Mouse (Mus musculus) cerebellum, postnatal 14 days (tissue): ENCODE measurements around the gene 1700003E16Rik.

Experiments
- DNase-seq, 2 experiments: peaks; one replicate each; pipeline ENCODE4 v3.0.0; 2021; ENCODE audit warnings: mixed read lengths in 2 of 2

The 1700003E16Rik gene

DNA sequence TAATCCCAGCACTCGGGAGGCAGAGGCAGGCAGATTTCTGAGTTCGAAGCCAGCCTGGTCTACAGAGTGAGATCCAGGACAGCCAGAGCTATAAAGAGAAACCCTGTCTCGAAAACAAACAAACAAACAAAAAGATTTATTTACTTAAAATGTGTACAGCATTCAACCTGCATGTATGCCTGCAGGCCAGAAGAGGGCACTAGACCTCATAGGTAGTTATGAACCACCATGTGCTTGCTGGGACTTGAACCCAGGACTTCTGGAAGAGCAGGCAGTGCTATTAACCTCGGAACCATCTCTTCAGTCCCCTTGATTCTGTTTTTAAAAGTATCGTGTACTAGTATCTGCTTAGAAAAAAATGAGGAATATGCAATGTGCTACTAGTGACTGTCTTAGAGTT, 28.8 kb upstream of the 1700003E16Rik start:
- DNase-seq = no peak

- peak in 1 of 2 experiments; percentile 31 for DNase-seq
Measured at GRCm38 (mm10) chr6:83131469-83132034, 24.7 kb upstream of the 1700003E16Rik start.

DNA sequence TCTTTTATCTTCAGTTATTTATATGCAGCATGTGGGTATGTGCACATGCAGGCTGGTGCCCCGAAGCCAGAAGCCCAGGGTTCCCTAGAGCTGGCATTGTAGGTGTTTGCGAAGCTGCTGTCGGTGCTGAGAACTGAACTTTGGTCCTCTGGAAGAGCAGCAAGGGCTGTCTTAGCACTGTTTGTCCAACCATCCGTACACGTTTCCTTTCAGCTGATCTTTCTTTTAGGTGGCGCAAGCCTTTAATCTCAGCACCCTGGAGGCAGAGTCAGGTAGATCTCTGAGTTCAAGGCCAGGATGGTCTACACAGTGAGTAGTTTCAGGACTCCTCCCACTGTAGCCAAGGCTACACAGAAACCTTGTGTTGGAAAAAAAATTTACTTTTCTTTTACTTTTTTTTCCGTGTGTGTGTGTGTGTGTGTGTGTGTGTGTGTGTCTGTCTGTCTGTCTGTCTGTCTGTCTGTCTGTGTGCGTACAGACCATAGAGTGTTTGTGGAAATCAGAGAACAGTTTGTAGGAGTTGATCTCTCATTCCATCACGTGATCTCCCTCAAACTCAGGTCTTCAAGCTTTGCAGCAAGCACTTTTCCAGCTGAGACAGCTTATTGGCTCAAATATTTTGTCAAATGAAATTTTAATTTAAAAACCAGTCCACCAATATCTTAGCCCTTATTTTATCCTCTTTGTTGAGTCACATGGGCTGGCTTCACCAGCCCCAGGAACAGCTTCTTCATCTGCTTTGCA, 23.9 kb upstream of the 1700003E16Rik start:
- no peak for DNase-seq

DNA sequence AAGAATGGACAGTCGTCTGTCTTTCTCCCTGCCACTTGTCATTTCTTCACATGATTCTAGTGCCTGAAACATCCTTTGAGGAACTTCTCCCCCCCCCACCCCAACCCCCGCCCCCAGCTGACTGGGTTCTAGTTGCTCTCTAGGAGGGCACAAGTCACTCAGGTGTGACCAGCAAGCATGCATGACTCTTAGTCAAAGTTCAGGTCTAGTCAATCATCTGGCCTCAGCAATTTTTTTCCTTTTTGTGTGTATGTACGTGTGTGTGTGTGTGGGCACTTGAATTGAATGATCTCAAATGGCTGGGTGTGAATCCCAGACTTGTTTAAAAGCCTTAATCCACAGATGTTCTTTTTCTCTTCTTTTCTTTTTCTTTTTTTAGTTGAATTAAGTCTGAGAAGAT, 22.0 kb upstream of the 1700003E16Rik start:
- no peak for DNase-seq

DNA sequence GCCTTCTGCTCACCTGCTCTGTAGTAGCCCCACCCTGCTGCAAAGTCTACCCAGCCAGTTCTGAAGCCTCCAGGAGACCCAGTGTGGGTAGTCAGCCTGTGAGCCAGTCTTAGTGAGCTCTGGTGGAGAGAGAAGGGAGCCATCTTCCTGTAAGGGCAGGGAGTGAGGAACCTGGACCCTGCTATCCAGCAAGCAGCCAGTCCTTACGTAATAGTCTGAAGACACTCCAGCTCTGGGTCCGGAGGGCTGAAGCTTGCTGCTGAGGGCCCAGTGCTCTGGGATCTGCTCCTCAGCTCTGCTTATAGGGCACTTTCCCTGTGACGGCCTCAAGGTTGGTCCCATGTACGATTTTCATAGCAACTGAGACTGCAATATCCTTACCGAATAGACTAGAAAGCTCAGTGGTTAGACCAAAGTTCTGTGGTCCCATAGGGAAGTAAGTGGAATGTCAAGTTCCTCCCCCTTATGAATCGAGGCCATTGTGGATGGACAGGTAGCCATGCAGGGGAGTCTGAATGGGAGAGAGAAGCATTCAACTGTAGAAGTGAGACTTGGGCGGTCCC, 21.2 kb upstream of the 1700003E16Rik start, which contains the start of gene Rtkn:
Gene Rtkn, plus strand, starts transcription at position 513 of the 563 bp plus-strand sequence.
- DNase-seq = no peak

- DNase-seq = no peak
Measured at GRCm38 (mm10) chr6:83135571-83136161, 20.5 kb upstream of the 1700003E16Rik start.

- DNase-seq = no peak
Measured at GRCm38 (mm10) chr6:83136291-83136880, 19.8 kb upstream of the 1700003E16Rik start.

GRCm38 (mm10) chr6:83136881-83137575, 19.2 kb upstream of the 1700003E16Rik start:
- DNase-seq = peak in 1 of 2 experiments; percentile 38

- peak in 1 of 2 experiments; percentile 53 for DNase-seq
Measured at GRCm38 (mm10) chr6:83137576-83137950, 18.6 kb upstream of the 1700003E16Rik start.

DNA sequence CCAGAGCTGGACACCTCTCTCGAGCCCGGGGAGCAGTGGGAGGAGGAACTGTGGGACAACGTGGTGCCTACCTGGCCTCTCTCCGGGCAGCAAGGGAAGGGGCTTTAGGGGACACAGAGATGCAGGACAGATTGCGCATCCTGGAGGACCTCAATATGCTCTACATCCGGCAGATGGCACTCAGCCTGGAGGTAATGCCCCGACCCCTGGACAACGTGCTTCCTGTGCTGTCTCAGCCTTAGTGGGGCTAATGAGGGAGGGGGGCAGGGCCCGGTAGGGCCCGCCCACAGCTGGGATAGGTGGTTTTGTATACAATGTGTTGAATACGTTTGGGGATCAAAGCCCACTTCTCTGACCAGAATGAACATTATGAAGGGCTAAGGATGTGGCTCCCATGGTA, 18.1 kb upstream of the 1700003E16Rik start:
- DNase-seq = no peak

DNA sequence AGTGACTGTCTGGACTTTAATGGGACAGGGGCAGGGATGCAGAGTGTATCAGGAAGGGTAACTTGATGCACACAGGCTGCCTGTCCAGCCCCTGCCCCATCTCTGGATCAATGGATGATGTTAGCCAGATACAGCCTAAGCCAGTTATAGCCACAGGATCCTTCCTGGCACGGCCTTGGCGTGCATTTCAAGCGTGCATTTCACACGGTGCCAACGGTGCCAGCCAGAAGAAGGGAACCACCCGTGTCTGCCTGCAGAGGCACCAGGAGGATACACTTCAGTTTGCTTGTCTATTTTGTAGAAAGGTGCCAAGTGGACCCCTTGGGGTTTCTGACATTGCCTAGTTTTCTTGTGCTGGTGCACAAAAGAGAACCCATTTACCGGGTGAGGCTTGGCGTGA, 16.2 kb upstream of the 1700003E16Rik start:
- DNase-seq = no peak

GRCm38 (mm10) chr6:83141636-83142035, 14.6 kb upstream of the 1700003E16Rik start:
- DNase-seq = peak in 1 of 2 experiments; percentile 47

- DNase-seq = no peak
Measured at GRCm38 (mm10) chr6:83142211-83142731, 13.9 kb upstream of the 1700003E16Rik start.

GRCm38 (mm10) chr6:83142886-83143285, 13.3 kb upstream of the 1700003E16Rik start:
- DNase-seq = no peak

- no peak for DNase-seq
Measured at GRCm38 (mm10) chr6:83145209-83145608, 11.0 kb upstream of the 1700003E16Rik start.

- DNase-seq = no peak
Measured at GRCm38 (mm10) chr6:83145805-83146204, 10.4 kb upstream of the 1700003E16Rik start.

GRCm38 (mm10) chr6:83147280-83147679, 8.9 kb upstream of the 1700003E16Rik start:
- no peak for DNase-seq

- peak in 1 of 2 experiments; percentile 51 for DNase-seq
Measured at GRCm38 (mm10) chr6:83151721-83152120, 4.5 kb upstream of the 1700003E16Rik start.

DNA sequence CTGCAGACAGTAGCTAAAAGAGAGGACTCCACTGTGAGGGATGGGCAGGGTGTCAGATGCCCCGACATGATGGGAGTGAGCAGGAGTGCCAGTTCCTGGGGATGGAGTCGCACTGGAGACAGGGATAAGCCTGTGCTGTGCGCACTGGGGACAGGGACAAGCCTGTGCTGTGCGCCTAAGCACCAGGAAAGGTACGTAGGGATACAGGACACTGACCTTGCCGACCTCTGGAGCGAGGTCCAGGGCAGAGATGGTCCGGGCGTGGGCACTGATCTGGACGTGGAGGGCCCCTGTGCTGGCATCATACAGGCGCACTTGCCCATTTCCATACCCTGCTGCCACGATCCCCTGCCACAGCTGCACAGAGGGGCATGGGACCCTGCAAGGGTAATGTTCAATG, 3.2 kb upstream of the 1700003E16Rik start:
- no peak for DNase-seq

- DNase-seq = no peak
Measured at GRCm38 (mm10) chr6:83153485-83153884, 2.7 kb upstream of the 1700003E16Rik start.

DNA sequence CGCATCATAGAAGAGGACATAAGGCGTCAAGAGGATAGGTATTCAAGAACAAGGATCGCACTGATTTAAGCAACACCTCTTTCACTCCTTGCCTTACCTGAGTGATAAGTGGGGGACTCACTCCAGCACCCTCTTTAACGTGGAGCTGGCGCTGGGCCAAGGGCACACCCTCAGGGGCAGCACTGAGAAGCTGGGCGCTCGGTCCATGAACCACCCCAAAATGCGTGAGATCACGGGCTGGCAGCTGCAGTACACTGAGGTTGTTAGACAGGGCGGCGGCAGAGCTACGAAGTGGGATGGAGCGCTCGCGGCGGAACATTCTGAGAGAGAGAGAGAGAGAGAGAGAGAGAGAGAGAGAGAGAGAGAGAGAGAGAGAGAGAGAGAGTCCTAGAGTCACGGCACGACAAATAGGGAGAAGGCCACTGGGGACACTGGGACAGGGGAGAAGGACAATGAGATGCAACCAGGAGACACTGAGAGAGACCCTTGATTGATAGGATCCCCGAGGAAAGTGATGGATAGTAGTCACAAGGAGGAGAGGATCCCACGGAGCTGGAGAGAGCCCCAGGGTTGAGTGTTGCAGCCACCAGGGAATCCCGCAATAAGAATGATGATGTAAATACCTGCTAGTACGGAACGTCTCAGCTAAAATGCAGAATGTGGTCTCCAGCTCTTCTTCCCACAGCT, 509 bp upstream of the 1700003E16Rik start:
- DNase-seq = peak; percentile 33 to 68

DNA sequence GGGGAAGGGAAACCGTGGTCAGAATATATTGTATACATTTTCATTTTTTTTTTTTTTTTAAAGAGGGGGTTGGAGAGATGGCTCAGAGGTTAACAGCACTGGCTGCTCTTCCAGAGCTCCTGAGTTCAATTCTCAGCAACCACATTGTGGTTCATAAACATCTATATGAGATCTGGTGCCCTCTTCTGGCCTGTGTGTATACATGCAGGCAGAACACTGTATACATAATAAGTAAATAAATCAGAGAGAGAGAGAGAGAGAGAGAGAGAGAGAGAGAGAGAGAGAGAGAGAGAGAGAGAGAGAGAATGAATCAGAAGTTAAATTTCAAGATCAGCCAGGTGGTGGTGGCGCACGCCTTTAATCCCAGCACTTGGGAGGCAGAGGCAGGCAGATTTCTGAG, 3.3 kb downstream of the 1700003E16Rik start:
- DNase-seq = peak; percentile 58 to 70
